Mouse (Mus musculus) G1E (cell line): ENCODE measurements at regions not wholly inside any gene's neighbourhood (a gene's known extent, or its start where the extent isn't known, plus 50 kb on each side); places are given as distances from the start of the nearest gene placed in this dataset.

Experiments
- CTCF ChIP-seq: IDR thresholded peaks from 2 replicates; pipeline ENCODE4 v1.5.1; 2012; ENCODE audit warnings: low read depth, low read length, inconsistent platforms, mixed read lengths
- GATA1 ChIP-seq: IDR thresholded peaks from 2 replicates; pipeline ENCODE4 v1.6.1; 2012; ENCODE audit warnings: borderline replicate concordance, low read length, inconsistent platforms, mixed read lengths
- GATA2 ChIP-seq: IDR thresholded peaks from 2 replicates; pipeline ENCODE4 v1.6.1; 2012; ENCODE audit warnings: low read depth, low read length, inconsistent platforms, borderline replicate concordance
- POLR2AphosphoS5 ChIP-seq: IDR thresholded peaks from 2 replicates; pipeline ENCODE4 v1.6.1; 2012; ENCODE audit warnings: low read depth, low read length, inconsistent platforms; ENCODE audit not compliant: insufficient replicate concordance
- TAL1 ChIP-seq: conservative IDR thresholded peaks from 2 replicates; pipeline ENCODE4 v1.6.1; 2012; ENCODE audit warnings: low read depth, low read length, inconsistent platforms, mixed read lengths

DNA sequence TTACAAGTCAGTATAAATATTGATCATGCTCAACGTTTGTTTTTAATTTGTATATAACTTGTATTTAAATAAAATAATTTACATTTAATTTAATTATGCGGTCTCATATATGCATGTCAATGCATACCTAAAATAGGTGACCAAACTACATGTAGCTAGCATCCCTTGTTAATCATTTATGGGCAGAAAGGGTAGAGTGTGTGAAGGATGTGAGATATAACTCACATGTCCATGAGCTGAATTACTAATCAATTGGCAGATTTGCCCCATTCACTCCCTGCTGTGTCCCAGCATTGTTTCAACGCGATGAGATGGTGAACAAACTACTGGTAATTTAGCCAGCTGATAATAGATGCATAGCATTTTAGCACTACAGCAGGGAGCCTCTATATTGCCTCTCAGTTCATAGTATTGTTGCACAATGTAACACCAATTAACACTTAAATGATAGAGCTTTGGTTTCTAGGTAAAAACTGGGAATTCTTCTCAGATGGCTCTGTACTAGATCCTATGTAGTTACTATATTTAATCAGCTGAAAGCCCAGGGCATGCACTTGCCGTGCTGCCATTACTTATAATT, 1082.6 kb upstream of the Manea start:
- no peak for TF ChIP-seq CTCF
- TF ChIP-seq TAL1 = no peak
- TF ChIP-seq GATA2 = no peak
- no peak for TF ChIP-seq GATA1
- TF ChIP-seq POLR2AphosphoS5 = no peak
